Mouse (Mus musculus) thymus, postnatal 14 days (tissue): Measurements from ENCODE around the gene Cby3.
"Not testable (repeated sequence)": the region's sequence is repeated elsewhere in the genome, so short reads cannot be mapped to it uniquely, and the experiment has no call there.

Experiments
- DNase-seq: peaks from one replicate; pipeline ENCODE4 v3.0.0; 2021

The Cby3 gene

GRCm38 (mm10) chr11:50354162-50354561 is at the start of gene Cby3:
TSS of gene Cby3 (plus strand) at chr11:50354462.
- DNase-seq: no peak

- DNase-seq: no peak
Measured at GRCm38 (mm10) chr11:50312803-50313202, 41.5 kb upstream of the Cby3 start.

DNA sequence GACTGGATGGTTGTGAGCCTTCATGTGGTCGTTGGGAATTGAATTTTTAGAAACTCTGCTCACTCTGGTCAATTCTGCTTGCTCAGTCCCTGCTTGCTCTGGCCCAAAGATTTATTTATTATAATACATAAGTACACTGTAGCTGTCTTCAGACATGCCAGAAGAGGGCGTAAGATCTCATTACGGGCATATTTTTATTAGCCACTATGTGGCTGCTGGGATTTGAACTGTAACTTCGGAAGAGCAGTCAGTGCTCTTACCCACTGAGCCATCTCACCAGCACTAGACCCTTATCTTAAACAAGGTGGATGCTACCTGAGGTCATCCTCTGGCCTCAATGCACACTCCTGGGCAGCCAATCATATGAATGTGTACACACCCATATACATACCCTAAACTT is 34.9 kb upstream of the Cby3 start:
- not testable (repeated sequence) for DNase-seq

GRCm38 (mm10) chr11:50321239-50321638 is 33.0 kb upstream of the Cby3 start:
- DNase-seq: no peak

DNA sequence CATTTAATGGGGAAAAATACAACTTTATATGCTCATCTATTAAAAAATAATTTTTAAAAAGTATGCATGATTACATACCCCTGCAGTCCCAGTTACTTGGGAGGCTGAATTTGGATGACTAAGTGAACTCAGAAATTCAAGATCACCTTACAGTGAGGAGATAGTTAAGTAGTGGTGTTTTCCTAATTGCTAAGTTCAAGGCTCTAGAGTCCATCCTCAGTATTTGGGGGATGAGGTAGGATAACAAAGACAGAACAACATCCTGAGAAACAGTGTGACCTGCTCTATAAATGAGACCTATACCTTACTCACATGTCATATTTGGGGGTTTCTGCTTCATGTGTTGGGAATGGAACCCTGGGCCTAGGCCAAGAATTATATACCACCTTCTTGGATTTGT is 31.9 kb upstream of the Cby3 start:
- DNase-seq: no peak

GRCm38 (mm10) chr11:50323843-50324242 is 30.4 kb upstream of the Cby3 start:
- DNase-seq: no peak

DNA sequence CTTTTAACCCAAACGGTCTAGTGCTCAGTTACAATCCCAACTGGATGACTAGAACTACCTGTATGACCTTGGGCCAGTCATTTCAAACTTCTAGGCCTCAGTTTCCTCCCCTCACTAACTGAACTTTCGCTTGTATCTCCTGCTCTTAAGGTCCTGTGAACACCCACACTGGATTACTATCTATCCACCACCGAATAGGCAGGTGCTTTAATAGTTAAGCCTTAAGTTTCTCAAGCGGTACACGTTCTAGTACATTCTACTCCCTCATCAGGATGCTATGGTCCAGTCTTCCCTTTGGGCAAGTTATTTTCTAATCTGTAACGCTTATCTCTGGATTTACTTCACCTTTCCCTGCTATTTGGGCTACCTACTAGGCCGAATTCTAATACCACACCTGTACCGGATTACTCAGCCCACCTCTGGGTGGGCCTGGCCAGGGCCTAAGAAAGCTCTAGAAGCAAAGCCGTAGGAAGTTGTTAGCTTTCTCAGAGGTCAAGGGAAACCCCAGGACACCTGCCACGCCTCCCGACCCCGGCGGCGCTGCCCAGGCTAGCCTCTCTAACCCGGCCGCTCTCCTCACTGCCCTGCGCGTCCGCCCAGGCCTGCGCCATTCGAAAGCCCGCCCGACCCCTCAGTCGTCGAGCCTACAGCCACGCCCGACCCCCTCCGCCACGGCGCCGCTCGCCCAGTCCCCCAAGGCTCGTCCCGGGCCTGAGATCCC is 29.4 kb upstream of the Cby3 start:
- no peak for DNase-seq

- DNase-seq: peak; percentile 98
Measured at GRCm38 (mm10) chr11:50325496-50326301, 28.6 kb upstream of the Cby3 start, which contains the start of gene Canx. TSS of gene Canx (minus strand) at chr11:50325673.

- DNase-seq: no peak
Measured at GRCm38 (mm10) chr11:50326302-50326966, 27.8 kb upstream of the Cby3 start.

- DNase-seq: peak; percentile 15
Measured at GRCm38 (mm10) chr11:50328075-50328625, 26.1 kb upstream of the Cby3 start.

- no peak for DNase-seq
Measured at GRCm38 (mm10) chr11:50329378-50329777, 24.9 kb upstream of the Cby3 start.

GRCm38 (mm10) chr11:50333181-50333580 is 21.1 kb upstream of the Cby3 start:
- no peak for DNase-seq

DNA sequence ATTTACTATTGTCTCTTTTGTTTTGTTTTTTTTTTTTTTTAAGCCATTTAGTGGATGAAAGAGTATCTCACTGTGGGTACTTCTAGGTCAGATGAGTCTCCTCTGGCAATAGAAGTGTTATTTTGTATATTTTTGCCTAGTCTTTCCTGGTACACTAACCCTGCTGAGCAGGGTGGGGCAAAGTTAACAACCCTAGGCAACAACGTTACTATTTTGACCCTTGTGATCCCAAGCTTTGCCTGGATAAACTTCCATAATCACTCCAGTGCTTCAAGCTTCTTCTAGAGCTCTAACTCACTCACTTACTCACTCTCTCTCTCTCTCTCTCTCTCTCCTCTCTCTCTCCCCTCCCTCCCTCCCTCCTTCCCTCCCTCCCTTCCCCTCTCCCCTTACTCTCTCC is 18.1 kb upstream of the Cby3 start:
- DNase-seq: no peak

GRCm38 (mm10) chr11:50336891-50337290 is 17.4 kb upstream of the Cby3 start:
- no peak for DNase-seq

DNA sequence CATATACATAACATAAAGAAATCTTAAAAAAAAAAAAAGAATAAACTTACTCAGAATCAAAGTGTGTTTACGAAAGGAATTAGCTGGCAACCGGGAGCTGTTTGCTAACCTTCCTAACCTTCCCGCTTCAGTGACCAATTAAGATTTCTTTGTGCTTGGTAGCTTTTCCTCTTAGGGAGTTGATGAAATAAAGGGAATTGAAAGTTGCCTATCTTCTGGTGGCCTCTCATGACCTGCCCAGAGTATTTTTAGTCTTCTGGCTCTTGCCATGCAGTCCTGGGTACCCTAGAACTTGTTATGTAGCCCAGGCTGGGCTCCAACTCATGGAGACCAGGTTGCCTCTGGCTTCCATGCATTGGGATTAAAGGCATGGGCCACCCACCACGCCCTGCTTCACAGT is 8.8 kb upstream of the Cby3 start:
- DNase-seq: no peak

DNA sequence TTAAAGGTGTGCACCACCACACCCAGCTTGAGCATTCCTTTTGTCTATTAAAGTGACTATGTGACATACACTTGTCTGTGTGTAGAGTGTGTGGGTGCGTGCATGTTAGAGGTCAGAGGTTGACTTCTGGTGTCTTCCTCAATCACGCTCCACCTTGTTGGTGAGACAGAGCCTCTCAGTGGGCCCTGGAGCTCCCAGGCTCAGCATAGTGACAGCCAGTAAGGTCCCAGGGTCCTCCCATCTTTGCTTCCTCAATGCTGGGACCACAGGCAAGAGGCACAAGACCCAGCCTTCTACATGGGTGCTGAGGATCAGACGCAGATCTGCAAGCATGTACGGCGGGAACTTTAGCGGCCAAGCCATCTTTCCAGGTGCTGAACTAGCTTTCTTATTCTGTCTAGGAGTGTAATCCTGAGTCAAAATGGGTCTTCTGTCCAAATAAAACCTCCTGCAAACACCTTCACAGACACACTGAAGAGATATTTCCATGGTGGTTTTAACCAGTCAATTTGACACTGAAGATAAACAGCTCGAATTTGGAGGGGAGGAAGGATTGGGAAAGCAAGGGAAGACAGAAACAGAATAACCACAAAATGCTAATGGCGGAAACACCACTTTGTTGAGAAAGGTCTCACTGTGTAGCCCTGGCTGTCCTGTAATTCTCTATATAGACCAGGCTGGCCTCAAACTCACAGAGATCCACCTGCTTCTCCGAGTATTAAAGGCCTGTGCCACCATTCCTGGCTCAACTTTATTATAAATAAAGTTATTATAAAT is 7.8 kb upstream of the Cby3 start:
- DNase-seq: no peak

- DNase-seq: no peak
Measured at GRCm38 (mm10) chr11:50352177-50352576, 2.1 kb upstream of the Cby3 start.

DNA sequence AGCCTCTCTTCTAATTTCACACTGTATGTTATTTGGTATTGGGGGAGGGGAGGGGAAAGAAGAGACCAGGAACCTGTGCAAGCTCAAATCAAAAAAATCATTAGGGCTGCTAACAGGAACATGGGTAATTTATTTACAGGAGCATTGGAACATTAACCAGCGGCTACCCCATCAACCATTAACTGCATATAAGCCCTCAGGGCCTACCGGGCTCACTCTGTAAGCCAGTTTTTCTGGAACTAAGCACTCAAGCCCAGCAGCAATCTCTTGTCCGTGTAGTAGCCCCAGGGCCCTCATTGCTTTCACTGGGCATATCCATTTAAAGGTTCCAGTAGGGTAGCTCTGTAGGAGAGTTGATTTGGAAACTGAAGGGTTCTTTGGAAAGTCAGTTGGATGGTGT is 589 bp downstream of the Cby3 start:
- DNase-seq: no peak

- no peak for DNase-seq
Measured at GRCm38 (mm10) chr11:50355395-50355794, 1.1 kb downstream of the Cby3 start.

DNA sequence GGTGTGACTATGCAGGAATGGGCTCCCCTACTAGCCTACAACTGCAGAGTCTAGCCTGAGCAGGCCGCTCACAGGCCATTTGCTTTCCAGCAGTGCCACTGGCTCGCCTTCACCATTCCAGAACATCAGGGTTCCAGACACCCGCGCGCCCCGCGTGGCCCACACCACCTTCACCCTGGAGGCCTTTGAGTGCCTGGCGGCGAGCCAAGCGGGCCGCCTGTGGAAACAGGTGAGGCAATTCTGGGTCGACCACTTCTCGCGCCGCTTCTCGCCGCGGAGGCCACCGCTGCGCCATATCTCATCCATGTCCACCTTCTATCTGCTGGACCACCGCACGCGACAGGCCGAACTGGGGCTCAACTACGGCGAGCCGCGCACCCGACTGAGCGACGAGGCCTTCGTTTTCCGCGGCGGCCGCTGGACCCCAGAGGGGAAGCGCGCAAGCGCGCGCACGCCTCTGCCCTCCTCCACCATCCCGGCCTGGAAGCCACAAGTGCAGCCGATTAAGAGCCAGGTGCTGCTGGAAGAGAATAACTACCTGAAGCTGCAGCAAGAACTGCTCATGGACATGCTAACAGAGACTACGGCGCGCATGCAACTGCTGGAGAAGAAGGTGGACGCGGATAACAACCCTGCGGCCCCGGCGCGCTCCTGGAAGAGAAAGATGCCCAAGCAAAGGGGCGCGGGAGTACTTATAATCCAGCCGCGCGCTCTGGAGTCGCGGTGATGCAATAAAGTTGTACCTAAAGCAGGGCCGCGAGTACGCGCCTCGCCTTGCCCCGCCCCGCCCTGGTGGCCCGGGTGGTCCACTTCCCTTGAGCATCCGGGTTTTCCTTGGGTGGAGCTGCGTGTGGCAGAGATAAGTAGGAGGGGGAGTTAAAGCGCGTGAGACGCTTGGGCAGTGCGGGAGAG is 4.9 kb downstream of the Cby3 start:
- DNase-seq: peak; percentile 38

DNA sequence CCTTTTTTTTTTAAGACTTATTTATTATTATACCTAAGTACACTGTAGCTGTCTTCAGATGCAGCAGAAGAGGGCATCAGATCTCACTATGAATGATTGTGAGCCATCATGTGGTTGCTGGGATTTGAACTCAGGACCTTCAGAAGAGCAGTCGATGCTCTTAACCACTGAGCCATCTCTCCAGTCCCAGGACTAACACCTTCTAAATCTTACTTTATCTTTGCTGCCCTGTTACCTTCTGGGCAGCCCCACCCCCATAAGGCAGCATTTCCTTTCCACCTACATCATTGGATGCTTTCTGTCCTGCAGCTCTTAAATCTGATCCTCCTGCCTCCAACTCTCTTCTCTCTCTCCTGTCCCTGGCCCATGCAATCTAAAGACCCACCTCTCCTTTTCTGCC is 7.0 kb downstream of the Cby3 start:
- not testable (repeated sequence) for DNase-seq
